Mouse (Mus musculus) erythroblast, embryonic 14.5 days (primary cell): ENCODE data around the gene Nav2. TPM values are rescaled to one million over a fixed set of nuclear protein-coding genes. Genes with fewer than 3 reads are reported as not detected.

ENCODE experiments used
- H3K27me3 ChIP-seq: 2 replicates; pipeline ENCODE4 v1.6.1; 2012; ENCODE audit warnings: inconsistent platforms; ENCODE audit not compliant: control insufficient read depth
- H3K36me3 ChIP-seq: 2 replicates; pipeline ENCODE4 v1.6.1; 2012; ENCODE audit warnings: mild to moderate bottlenecking, inconsistent platforms; ENCODE audit not compliant: control insufficient read depth
- H3K4me1 ChIP-seq: 2 replicates; pipeline ENCODE4 v1.6.1; 2012; ENCODE audit warnings: inconsistent platforms; ENCODE audit not compliant: control insufficient read depth
- H3K4me3 ChIP-seq: replicated peaks from 2 replicates; pipeline ENCODE3; 2012; ENCODE audit warnings: moderate library complexity, mild to moderate bottlenecking, inconsistent platforms
- H3K9me3 ChIP-seq: 2 replicates; pipeline ENCODE4 v1.6.1; 2012; ENCODE audit warnings: low read length, inconsistent platforms, mixed read lengths; ENCODE audit not compliant: control insufficient read depth
- GATA1 ChIP-seq: IDR thresholded peaks from 2 replicates; pipeline ENCODE4 v1.6.1; 2012; ENCODE audit warnings: low read length, inconsistent platforms, mixed read lengths
- TAL1 ChIP-seq: IDR thresholded peaks from 3 replicates; pipeline ENCODE4 v1.6.1; 2012; ENCODE audit warnings: low read length, inconsistent platforms, mixed read lengths
- polyA plus RNA-seq: library from polyadenylated mRNA; stranded (reverse); fragments of >175 nt; gene quantifications from 2 replicates; pipeline ENCODE4 v1.2.3, GENCODE M21; 2012

Gene Nav2
- polyA plus RNA-seq, 1 experiment = 0.11 TPM

- TF ChIP-seq TAL1 (no peak), GATA1 (no peak)
- Histone ChIP-seq H3K27me3 (no peaks in the 10 kb centered on the region), H3K36me3 (no peaks in the 10 kb centered on the region), H3K4me1 (no peaks in the 10 kb centered on the region), H3K9me3 (no peaks in the 10 kb centered on the region), H3K4me3 (no peak overlapping the region)
Observed at GRCm38 (mm10) chr7:49503881-49504280, 595.4 kb downstream of the Nav2 start.

- no peaks in the 10 kb centered on the region for H3K4me1 ChIP-seq
- H3K36me3 ChIP-seq = no peaks in the 10 kb centered on the region
- no peaks in the 10 kb centered on the region for H3K9me3 ChIP-seq
- H3K27me3 ChIP-seq = no peaks in the 10 kb centered on the region
- TF ChIP-seq GATA1 (no peak), TAL1 (no peak)
- no peak overlapping the region for H3K4me3 ChIP-seq
Observed at GRCm38 (mm10) chr7:49504297-49504696, 595.8 kb downstream of the Nav2 start.

GRCm38 (mm10) chr7:49505024-49505423 lies 596.5 kb downstream of the Nav2 start:
- Histone ChIP-seq H3K9me3 (no peaks in the 10 kb centered on the region), H3K36me3 (no peaks in the 10 kb centered on the region)
- no peak for TF ChIP-seq TAL1
- no peak for TF ChIP-seq GATA1

GRCm38 (mm10) chr7:49506085-49506820 lies 597.7 kb downstream of the Nav2 start:
- no peak for TF ChIP-seq TAL1
- TF ChIP-seq GATA1 = no peak
- no peaks in the 10 kb centered on the region for H3K36me3 ChIP-seq

More at GRCm38 (mm10) chr7:49505024-49505423, 596.5 kb downstream of the Nav2 start:
- Histone ChIP-seq H3K27me3 (no peaks in the 10 kb centered on the region), H3K4me3 (no peak overlapping the region), H3K4me1 (no peaks in the 10 kb centered on the region)

GRCm38 (mm10) chr7:49507943-49508506 lies 599.5 kb downstream of the Nav2 start:
- H3K4me1 ChIP-seq = no peaks in the 10 kb centered on the region
- H3K4me3 ChIP-seq = no peak overlapping the region
- TF ChIP-seq GATA1 = no peak
- H3K9me3 ChIP-seq = no peaks in the 10 kb centered on the region
- no peaks in the 10 kb centered on the region for H3K27me3 ChIP-seq
- H3K36me3 ChIP-seq = no peaks in the 10 kb centered on the region

More at GRCm38 (mm10) chr7:49506085-49506820, 597.7 kb downstream of the Nav2 start:
- Histone ChIP-seq H3K4me3 (no peak overlapping the region), H3K4me1 (no peaks in the 10 kb centered on the region), H3K27me3 (no peaks in the 10 kb centered on the region), H3K9me3 (no peaks in the 10 kb centered on the region)

- no peaks in the 10 kb centered on the region for H3K36me3 ChIP-seq
- no peaks in the 10 kb centered on the region for H3K27me3 ChIP-seq
- H3K9me3 ChIP-seq = no peaks in the 10 kb centered on the region
- TF ChIP-seq TAL1 = no peak
- no peak for TF ChIP-seq GATA1
- no peak overlapping the region for H3K4me3 ChIP-seq
- no peaks in the 10 kb centered on the region for H3K4me1 ChIP-seq
Observed at GRCm38 (mm10) chr7:49511820-49512453, 603.4 kb downstream of the Nav2 start.

- no peaks in the 10 kb centered on the region for H3K36me3 ChIP-seq
- no peaks in the 10 kb centered on the region for H3K4me1 ChIP-seq
- TF ChIP-seq GATA1 (no peak), TAL1 (no peak)
- H3K27me3 ChIP-seq = no peaks in the 10 kb centered on the region
- no peaks in the 10 kb centered on the region for H3K9me3 ChIP-seq
- no peak overlapping the region for H3K4me3 ChIP-seq
Observed at GRCm38 (mm10) chr7:49513763-49514437, 605.4 kb downstream of the Nav2 start.

GRCm38 (mm10) chr7:49515012-49515411 lies 606.5 kb downstream of the Nav2 start:
- no peaks in the 10 kb centered on the region for H3K9me3 ChIP-seq
- H3K4me1 ChIP-seq = no peaks in the 10 kb centered on the region
- TF ChIP-seq GATA1 (no peak), TAL1 (no peak)
- no peaks in the 10 kb centered on the region for H3K36me3 ChIP-seq
- H3K4me3 ChIP-seq = no peak overlapping the region
- H3K27me3 ChIP-seq = no peaks in the 10 kb centered on the region

GRCm38 (mm10) chr7:49520504-49520903 lies 612.0 kb downstream of the Nav2 start:
- no peaks in the 10 kb centered on the region for H3K9me3 ChIP-seq
- peaks cover 15% of the 10 kb centered on the region for H3K27me3 ChIP-seq

More at GRCm38 (mm10) chr7:49520504-49520903, 612.0 kb downstream of the Nav2 start:
- no peaks in the 10 kb centered on the region for H3K36me3 ChIP-seq
- H3K4me3 ChIP-seq = no peak overlapping the region
- no peaks in the 10 kb centered on the region for H3K4me1 ChIP-seq
- TF ChIP-seq TAL1 (no peak), GATA1 (no peak)
